Mouse (Mus musculus) embryonic facial prominence, embryonic 13.5 days (tissue): ENCODE measurements around the gene Nrp2. TPM values are rescaled to one million over a fixed set of nuclear protein-coding genes. Genes with fewer than 3 reads are reported as not detected.

Source experiments
- ATAC-seq: fragments of 200-750 bp; cut with Nextera tagmentation; 2 replicates; pipeline ENCODE4 v1.8.0; 2017; ENCODE audit warnings: low read depth; ENCODE audit not compliant: insufficient number of reproducible peaks, insufficient read depth, low FRiP score, low TSS enrichment
- H3K27ac ChIP-seq: fragments of 300-500 bp; sonication (generic); 2 replicates; pipeline ENCODE4 v1.5.1; 2015; ENCODE audit warnings: moderate library complexity, mild to moderate bottlenecking, inconsistent platforms
- H3K27me3 ChIP-seq: fragments of 300-500 bp; sonication (generic); 2 replicates; pipeline ENCODE4 v1.6.1; 2015; ENCODE audit warnings: mild to moderate bottlenecking, inconsistent platforms
- H3K36me3 ChIP-seq: fragments of 300-500 bp; sonication (generic); 2 replicates; pipeline ENCODE4 v1.6.1; 2015; ENCODE audit warnings: mild to moderate bottlenecking, inconsistent platforms
- H3K4me1 ChIP-seq: fragments of 300-500 bp; sonication (generic); 2 replicates; pipeline ENCODE4 v1.6.1; 2015; ENCODE audit warnings: inconsistent platforms
- H3K4me2 ChIP-seq: fragments of 300-500 bp; sonication (generic); 2 replicates; pipeline ENCODE4 v1.6.1; 2015; ENCODE audit warnings: moderate library complexity, mild to moderate bottlenecking, inconsistent platforms
- H3K4me3 ChIP-seq: fragments of 300-500 bp; sonication (generic); 2 replicates; pipeline ENCODE4 v1.5.1; 2015; ENCODE audit warnings: mild to moderate bottlenecking, inconsistent platforms
- H3K9ac ChIP-seq: fragments of 300-500 bp; sonication (generic); 2 replicates; pipeline ENCODE4 v1.6.1; 2015; ENCODE audit warnings: mild to moderate bottlenecking, inconsistent platforms
- H3K9me3 ChIP-seq: fragments of 300-500 bp; sonication (generic); 2 replicates; pipeline ENCODE4 v1.6.1; 2016; ENCODE audit warnings: inconsistent platforms
- WGBS: fragments of 180-500 bp; shearing (Covaris S2); methylation state at CpG from one replicate; pipeline ENCODE4 v1.1.7; 2015; ENCODE audit warnings: mixed read lengths; 5-methylcytosine and 5-hydroxymethylcytosine counted together
- polyA plus RNA-seq: library from polyadenylated mRNA; unstranded; fragments of >200 nt; fragmentation: Nextera tagmentation; extraction: Ambion mirVana; gene quantifications from 2 replicates; pipeline ENCODE4 v1.2.1, GENCODE M21; 2015

Nrp2 gene
- 48.3 and 51.3 TPM in 2 replicates for polyA plus RNA-seq

DNA sequence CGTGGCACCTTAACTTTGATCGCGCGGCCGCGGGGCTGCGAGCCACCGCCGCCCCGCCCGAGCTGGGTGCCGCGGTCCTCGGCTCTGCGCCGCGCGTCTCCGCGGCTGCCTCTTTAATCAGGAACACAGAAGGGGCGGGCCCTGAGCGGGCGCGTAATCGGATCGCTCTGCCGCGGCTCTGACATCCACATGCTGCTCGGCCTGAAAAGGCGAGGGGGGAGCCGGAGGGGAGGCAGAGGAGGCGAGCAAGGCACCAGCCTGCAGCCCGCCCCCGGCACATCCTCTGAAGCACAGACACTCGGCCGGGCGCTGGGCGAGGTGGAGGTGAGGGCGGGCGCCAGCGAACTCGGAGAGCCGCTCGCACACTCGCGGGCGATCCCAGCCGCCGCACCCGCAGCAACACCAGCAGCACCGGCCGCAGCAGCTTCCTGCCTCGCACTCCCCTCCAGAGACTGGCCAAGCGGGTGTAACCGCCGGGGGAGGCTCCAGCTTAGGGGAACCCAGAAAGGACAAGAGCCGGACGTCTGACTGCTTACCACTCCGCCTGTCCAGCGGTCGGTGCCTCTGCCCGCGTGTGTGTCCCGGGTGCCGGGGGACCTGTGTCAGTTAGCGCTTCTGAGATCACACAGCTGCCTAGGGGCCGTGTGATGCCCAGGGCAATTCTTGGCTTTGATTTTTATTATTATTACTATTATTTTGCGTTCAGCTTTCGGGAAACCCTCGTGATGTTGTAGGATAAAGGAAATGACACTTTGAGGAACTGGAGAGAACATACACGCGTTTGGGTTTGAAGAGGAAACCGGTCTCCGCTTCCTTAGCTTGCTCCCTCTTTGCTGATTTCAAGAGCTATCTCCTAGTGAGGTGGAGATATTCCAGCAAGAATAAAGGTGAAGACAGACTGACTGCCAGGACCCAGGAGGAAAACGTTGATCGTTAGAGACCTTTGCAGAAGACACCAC is at the start of gene Nrp2:
Nrp2 (plus strand) TSS at position 128 of the 959 bp plus-strand sequence.
- under 1% methylated on average over 53 of the region's 76 CpGs for WGBS
- ATAC-seq: peak; percentile 79
- H3K4me3 ChIP-seq: peak within 1 kb of the TSS; percentile 74
- H3K27ac ChIP-seq: peak within 1 kb of the TSS; percentile 88
- peak within 1 kb of the TSS; percentile 87 for H3K9ac ChIP-seq
- H3K27me3 ChIP-seq: peaks cover 27% of the 10 kb centered on the region
- H3K9me3 ChIP-seq: no peaks in the 10 kb centered on the region
- H3K4me1 ChIP-seq: peaks cover 46% of the 10 kb centered on the region
- no peaks in the 10 kb centered on the region for H3K36me3 ChIP-seq
- peak within 1 kb of the TSS; percentile 92 for H3K4me2 ChIP-seq

DNA sequence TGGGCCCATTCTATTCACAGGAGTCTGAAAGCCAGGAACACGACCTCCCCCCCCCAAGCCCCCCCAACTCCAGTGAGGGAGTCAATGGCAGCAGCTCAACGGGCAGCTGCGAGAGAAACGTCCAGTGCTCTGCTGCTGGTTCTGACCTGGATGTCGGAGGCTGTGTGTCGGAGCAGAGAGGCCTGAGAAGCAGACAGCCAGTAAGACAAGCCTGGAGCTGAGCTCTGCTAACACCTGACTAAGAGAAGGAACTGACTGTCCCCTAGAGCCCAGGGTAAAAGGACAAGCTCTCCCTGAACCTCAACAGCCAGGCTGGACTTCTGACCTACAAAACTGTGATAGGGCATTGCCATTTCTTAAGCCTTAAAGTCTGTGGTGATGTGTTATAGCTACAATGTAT is 48.6 kb upstream of the Nrp2 start:
- H3K36me3 ChIP-seq: no peaks in the 10 kb centered on the region
- no peak overlapping the region for H3K4me3 ChIP-seq
- no peak overlapping the region for H3K4me2 ChIP-seq
- 0 out of 2 replicates have a peak, but pooled peaks cover 2% of the 10 kb centered on the region for H3K4me1 ChIP-seq
- ATAC-seq: no peak
- no peak overlapping the region for H3K9ac ChIP-seq
- WGBS: 65% methylated on average over 6 of the region's 6 CpGs
- no peaks in the 10 kb centered on the region for H3K27me3 ChIP-seq
- no peaks in the 10 kb centered on the region for H3K9me3 ChIP-seq
- H3K27ac ChIP-seq: no peak overlapping the region

DNA sequence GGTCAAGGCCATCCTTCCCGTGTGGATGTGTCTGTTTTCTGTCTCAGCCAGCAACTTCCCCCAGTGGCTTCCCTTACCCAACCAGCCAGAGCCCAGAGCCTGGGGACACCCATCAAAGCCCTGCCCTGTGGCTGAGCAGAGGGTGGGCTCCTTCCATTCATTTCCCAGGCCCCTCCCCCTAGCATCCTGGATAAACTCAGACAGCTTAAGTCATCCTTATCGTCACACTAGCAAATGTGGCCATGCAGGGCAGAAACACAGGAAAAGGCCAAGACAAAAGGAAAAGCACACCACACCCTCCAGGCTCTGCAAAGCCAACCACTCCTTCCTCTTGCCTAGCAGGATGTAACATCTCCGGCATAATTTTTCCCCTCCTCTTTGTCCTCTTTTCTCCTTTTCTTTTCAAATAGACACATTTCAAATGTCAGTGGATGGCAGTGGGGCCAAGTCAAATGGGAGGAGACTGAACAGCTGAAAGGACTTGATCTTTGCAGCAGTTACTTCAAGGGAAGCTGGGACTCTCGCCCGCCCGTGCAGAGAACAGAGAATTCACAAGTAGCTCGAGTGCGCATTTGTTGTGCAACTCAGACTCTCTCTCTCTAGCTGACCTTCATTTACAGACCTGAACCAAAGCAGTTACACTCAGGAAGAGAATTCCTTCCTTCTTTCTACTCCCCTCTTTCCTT is 38.0 kb upstream of the Nrp2 start:
- Histone ChIP-seq H3K4me2 (no peak overlapping the region), H3K27ac (0 out of 2 replicates have a peak overlapping the region, but pooled peaks have one; percentile 44), H3K27me3 (no peaks in the 10 kb centered on the region), H3K4me1 (peaks cover 5% of the 10 kb centered on the region; the same call in 1 of the 2 replicates), H3K4me3 (no peak overlapping the region), H3K9me3 (peaks cover 5% of the 10 kb centered on the region; the same call in 1 of the 2 replicates), H3K9ac (no peak overlapping the region), H3K36me3 (no peaks in the 10 kb centered on the region)
- WGBS: 48% methylated on average over 8 of the region's 8 CpGs
- ATAC-seq: no peak

DNA sequence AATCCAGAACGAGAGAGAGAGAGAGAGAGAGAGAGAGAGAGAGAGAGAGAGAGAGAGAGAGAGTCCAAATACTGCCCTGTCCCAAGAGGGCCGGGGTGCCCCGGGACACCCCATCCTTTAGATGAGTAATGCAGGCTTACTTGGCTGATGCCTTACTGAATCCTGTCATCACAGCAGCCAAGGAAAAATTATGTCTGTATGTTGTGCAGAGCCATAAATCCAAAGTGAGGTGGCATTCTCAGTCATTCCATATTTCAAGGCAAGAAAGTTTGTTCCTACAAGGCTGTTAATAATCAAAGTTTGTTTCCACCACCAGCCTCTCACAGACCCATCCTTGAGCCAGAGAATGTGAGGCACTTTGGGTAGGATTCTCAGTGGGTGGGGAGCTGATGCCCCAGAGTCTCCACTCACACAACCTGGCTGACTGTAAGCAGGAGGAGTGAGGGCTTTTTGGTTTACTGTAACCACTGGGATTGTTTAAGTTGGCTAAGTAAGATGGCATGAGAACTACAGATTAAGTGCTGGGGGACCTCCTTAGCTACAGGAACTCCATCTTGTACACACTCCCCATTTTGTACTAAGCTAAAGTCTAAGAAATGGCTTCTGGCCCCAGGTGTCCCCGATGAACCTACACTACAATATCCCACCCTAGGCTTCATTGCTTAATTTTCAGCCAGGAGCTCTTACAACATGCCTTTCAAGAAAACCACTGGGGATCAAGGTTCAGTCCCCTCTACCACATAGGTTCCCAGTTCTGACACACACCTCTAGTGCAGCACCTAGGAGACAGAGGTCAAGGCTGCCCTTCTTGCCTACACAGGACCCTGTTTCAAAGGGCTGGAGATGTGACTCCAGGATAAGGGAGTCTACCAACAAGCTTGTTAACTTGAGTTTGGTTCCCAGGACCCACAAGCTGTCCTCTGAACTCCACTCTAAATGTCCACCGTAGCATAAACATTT is 37.0 kb upstream of the Nrp2 start:
- Histone ChIP-seq H3K9me3 (peaks cover 5% of the 10 kb centered on the region; the same call in 1 of the 2 replicates), H3K36me3 (no peaks in the 10 kb centered on the region), H3K4me1 (peaks cover 5% of the 10 kb centered on the region; the same call in 1 of the 2 replicates), H3K4me3 (no peak overlapping the region), H3K4me2 (no peak overlapping the region), H3K27me3 (no peaks in the 10 kb centered on the region), H3K27ac (0 out of 2 replicates have a peak overlapping the region, but pooled peaks have one; percentile 44), H3K9ac (no peak overlapping the region)
- ATAC-seq: no peak
- 84% methylated on average over 5 of the region's 5 CpGs for WGBS

DNA sequence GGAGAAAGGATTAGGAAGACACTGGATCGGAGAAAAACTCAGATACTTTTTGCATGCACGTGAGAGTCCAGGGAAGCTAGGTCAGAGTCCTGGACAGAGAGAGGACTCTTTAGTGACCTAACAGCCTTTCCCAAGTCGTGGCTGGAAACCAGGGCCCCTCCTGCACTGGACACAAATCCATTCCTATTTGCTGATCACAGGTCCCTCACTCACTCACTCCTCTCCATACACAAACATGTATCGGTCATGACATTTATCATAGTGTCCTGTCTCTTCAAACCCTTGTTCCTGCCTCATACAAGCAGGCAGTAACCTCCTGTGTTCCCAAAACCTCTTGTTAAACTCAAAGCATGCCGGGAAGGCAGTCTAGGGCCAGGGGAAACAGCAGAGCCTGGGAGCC is 36.3 kb upstream of the Nrp2 start:
- Histone ChIP-seq H3K27me3 (no peaks in the 10 kb centered on the region), H3K36me3 (no peaks in the 10 kb centered on the region), H3K27ac (no peak overlapping the region), H3K4me1 (peaks cover 5% of the 10 kb centered on the region; the same call in 1 of the 2 replicates), H3K4me2 (no peak overlapping the region), H3K9me3 (peaks cover 5% of the 10 kb centered on the region; the same call in 1 of the 2 replicates), H3K4me3 (no peak overlapping the region), H3K9ac (no peak overlapping the region)
- no peak for ATAC-seq
- 77% methylated on average over 5 of the region's 5 CpGs for WGBS

DNA sequence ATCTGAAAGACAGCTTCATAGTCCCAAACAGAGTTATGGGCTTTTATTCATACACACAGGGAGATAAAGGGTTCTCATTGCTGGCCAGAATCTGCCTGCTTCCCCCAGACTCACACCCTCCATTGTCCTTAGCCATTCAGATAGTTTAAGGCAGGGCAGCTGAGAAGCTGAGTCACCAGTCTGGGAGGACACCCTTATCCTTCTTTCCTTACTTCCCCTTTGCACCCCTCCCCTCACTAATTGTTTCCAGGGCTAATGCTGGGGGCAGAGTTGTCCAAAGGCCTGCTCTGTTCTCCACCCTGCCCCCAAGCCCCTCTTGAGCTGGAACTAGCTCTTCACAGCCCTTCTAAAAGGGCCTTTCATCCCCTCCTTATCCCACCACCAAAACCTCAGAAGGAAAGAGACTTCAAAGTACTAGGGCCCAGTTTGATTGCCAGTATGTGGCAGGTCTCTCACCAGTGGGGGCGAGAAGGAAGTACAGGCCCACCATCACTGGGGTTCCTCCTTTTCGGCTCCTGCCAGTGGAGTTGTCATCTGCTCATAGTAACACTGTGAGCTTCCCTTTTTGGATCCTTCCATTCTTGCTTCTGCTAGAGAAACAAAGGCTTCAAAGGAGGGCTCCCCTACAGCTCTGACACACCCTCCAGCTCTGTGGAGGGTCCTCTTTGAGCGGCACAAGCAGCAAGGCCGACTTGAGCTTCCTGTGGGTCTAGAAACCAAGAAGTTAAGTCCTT is 24.3 kb upstream of the Nrp2 start:
- Histone ChIP-seq H3K9ac (no peak overlapping the region), H3K27ac (no peak overlapping the region), H3K9me3 (no peaks in the 10 kb centered on the region; the same call in 1 of the 2 replicates), H3K4me3 (no peak overlapping the region), H3K27me3 (no peaks in the 10 kb centered on the region; the same call in 1 of the 2 replicates), H3K4me1 (peaks cover 16% of the 10 kb centered on the region; the same call in 1 of the 2 replicates), H3K36me3 (no peaks in the 10 kb centered on the region), H3K4me2 (no peak overlapping the region)
- no peak for ATAC-seq
- WGBS: 40% methylated on average over 4 of the region's 4 CpGs

DNA sequence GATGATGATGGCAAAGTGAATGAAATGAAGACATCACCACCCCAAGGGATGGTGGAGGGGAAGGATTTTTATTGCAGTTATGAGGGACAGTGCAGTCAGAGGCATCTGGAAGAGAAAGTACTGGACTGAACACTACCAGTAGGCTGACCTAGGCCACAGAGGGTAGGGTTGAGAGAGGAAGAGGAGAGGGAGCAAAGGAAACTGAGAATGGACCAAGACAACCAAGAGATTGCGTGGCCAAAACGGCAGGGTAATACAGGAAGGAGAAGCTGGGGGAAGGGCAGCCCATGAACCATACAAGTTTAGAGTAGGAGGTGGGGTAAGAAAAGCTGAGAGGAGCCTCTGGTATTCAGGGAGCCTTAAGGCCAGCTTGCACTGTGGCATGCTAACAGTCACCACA is 23.6 kb upstream of the Nrp2 start:
- Histone ChIP-seq H3K4me3 (no peak overlapping the region), H3K4me2 (no peak overlapping the region), H3K27me3 (no peaks in the 10 kb centered on the region; the same call in 1 of the 2 replicates), H3K27ac (0 out of 2 replicates have a peak overlapping the region, but pooled peaks have one; percentile 8), H3K36me3 (no peaks in the 10 kb centered on the region), H3K9me3 (no peaks in the 10 kb centered on the region; the same call in 1 of the 2 replicates), H3K4me1 (peaks cover 16% of the 10 kb centered on the region; the same call in 1 of the 2 replicates), H3K9ac (no peak overlapping the region)
- ATAC-seq: no peak
- WGBS: 89% methylated on average over 2 of the region's 2 CpGs

DNA sequence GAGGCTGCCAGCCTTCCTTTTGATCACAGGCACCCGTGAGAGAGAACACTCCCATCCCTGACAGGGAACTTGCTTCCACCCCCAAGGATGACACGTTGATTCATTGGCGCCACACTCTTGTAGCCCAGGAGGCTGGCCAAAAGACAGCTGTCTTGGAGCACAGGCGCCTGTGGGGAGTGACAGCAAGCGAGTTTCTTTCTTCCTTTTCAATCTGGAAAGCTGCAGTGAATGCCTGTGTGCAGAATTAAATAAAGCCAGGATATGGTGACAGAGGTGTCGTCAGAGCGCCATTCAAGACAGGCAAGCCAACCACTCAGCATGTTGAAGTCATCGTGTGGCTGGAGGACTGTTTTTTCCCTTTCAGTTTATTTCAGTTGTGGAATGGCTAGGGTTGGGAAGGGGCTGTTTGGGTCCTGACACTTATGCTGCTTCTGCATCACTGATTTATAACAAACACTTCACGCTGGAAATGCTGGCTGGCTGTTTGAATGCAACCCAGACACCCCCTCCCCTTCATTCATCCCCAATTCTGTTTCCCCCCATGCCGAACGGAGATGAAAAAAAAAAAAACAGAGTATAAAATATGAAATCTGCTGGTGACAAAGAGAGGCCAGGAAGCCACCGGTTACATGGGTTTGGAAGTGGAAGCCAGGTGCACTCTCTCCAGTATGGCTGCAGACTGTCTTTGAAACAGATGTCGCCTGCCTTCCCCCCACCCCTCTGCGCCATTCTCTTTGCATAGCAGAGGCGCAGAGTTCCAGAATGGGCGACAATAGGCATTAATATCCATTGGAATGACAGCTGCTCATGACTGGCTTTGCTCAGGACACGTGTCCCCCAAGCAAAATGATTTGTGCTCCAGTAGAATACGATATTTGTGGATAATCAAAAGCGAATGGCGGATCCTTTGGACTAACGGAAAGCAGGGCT is 20.4 kb upstream of the Nrp2 start:
- H3K27me3 ChIP-seq: no peaks in the 10 kb centered on the region; the same call in 1 of the 2 replicates
- H3K27ac ChIP-seq: no peak overlapping the region
- no peaks in the 10 kb centered on the region for H3K36me3 ChIP-seq
- H3K4me3 ChIP-seq: no peak overlapping the region
- no peak for ATAC-seq
- H3K9me3 ChIP-seq: no peaks in the 10 kb centered on the region
- WGBS: 63% methylated on average over 21 of the region's 21 CpGs
- no peak overlapping the region for H3K4me2 ChIP-seq
- H3K9ac ChIP-seq: no peak overlapping the region
- peaks cover 16% of the 10 kb centered on the region; the same call in 1 of the 2 replicates for H3K4me1 ChIP-seq

DNA sequence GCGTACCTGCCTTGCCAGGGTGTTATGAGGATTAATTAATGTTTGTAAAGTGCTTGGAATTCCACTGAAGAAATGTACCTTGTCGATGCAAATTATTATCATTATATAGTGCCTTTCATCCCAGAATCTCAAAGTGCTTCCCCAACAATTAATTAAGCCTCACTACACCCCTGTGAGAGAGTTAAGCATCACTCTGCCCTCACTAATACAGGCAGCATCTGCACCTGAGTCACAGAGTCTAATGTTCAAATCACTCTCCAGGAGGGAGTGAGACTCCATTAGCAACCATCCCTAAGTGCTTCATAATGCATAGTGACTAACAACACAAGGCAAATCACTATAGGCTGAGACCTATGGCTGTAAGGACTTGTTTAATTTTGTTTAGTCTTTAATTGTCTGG is 19.6 kb upstream of the Nrp2 start:
- WGBS: 91% methylated on average over 2 of the region's 2 CpGs
- Histone ChIP-seq H3K4me1 (peaks cover 13% of the 10 kb centered on the region; the same call in 1 of the 2 replicates), H3K9ac (no peak overlapping the region), H3K4me2 (no peak overlapping the region), H3K4me3 (no peak overlapping the region), H3K27me3 (no peaks in the 10 kb centered on the region; the same call in 1 of the 2 replicates), H3K36me3 (no peaks in the 10 kb centered on the region), H3K27ac (no peak overlapping the region), H3K9me3 (no peaks in the 10 kb centered on the region)
- no peak for ATAC-seq
